Mouse (Mus musculus) embryonic fibroblast, embryonic 13.5 days (primary cell): ENCODE measurements around the gene AL607142.1. TPM values are rescaled to one million over a fixed set of nuclear protein-coding genes. Genes with fewer than 3 reads are reported as not detected.

ENCODE experiments used
- H3K27ac ChIP-seq: 2 replicates; pipeline ENCODE4 v1.5.1; 2012; ENCODE audit warnings: low read length, control low read depth, inconsistent platforms; ENCODE audit not compliant: insufficient read depth
- H3K4me1 ChIP-seq: 2 replicates; pipeline ENCODE4 v1.6.1; 2011; ENCODE audit warnings: low read length; ENCODE audit not compliant: control insufficient read depth, insufficient read depth
- H3K4me3 ChIP-seq: 2 replicates; pipeline ENCODE4 v1.5.1; 2011; ENCODE audit warnings: mild to moderate bottlenecking, control low read depth, low read length; ENCODE audit not compliant: insufficient read depth
- CTCF ChIP-seq: IDR thresholded peaks from 2 replicates; pipeline ENCODE4 v1.5.1; 2011; ENCODE audit warnings: mild to moderate bottlenecking, control low read depth, low read length, moderate library complexity, borderline replicate concordance; ENCODE audit not compliant: insufficient read depth
- POLR2A ChIP-seq: IDR thresholded peaks from 2 replicates; pipeline ENCODE4 v1.6.1; 2011; ENCODE audit warnings: low read depth, mild to moderate bottlenecking, control low read depth, low read length, moderate library complexity
- polyA plus RNA-seq: library from polyadenylated mRNA; stranded (reverse); fragments of >200 nt; gene quantifications from 2 replicates; pipeline ENCODE4 v1.2.4, GENCODE M21; 2011; ENCODE audit warnings: low read depth; ENCODE audit not compliant: missing spikeins, insufficient read length

AL607142.1 gene
- polyA plus RNA-seq, 1 experiment, result not detected

DNA sequence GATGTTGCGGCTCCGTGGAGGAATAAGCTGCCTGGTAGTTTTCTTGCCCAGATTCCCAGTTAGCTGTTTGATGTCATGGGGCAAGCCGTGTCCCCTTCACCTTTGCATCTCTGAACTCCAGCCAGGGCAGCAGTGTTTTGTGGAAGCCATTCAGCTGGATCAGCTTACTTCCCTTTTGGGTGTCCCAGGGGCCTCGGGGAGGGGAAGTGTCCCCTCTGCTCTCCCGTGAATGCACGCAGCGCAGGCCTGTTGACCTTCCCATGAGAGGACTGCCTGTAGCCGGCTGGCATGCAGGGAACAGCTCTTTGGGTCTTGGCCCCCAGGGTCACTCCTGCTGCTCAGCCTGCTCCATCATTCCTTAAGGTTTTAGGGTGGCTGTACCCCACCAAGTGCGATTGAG is 10.7 kb upstream of the AL607142.1 start:
- H3K4me1 ChIP-seq, result no peaks in the 10 kb centered on the region
- H3K27ac ChIP-seq, result no peak overlapping the region
- TF ChIP-seq CTCF, result no peak
- no peak overlapping the region for H3K4me3 ChIP-seq

- H3K27ac ChIP-seq, result no peak overlapping the region
- H3K4me3 ChIP-seq, result no peak overlapping the region
- no peaks in the 10 kb centered on the region for H3K4me1 ChIP-seq
- TF ChIP-seq CTCF (no peak), POLR2A (no peak)
Measured at GRCm38 (mm10) chr4:120056451-120056850, 8.3 kb upstream of the AL607142.1 start.

GRCm38 (mm10) chr4:120057529-120057928 is 7.3 kb upstream of the AL607142.1 start:
- H3K4me3 ChIP-seq, result no peak overlapping the region
- TF ChIP-seq CTCF (no peak), POLR2A (no peak)
- H3K4me1 ChIP-seq, result no peaks in the 10 kb centered on the region
- no peak overlapping the region for H3K27ac ChIP-seq

GRCm38 (mm10) chr4:120058157-120058556 is 6.6 kb upstream of the AL607142.1 start:
- H3K27ac ChIP-seq, result no peak overlapping the region
- no peak for TF ChIP-seq CTCF
- no peak for TF ChIP-seq POLR2A
- H3K4me1 ChIP-seq, result no peaks in the 10 kb centered on the region
- no peak overlapping the region for H3K4me3 ChIP-seq

- no peak overlapping the region for H3K4me3 ChIP-seq
- TF ChIP-seq CTCF (no peak), POLR2A (no peak)
- H3K4me1 ChIP-seq, result no peaks in the 10 kb centered on the region; the same call in 1 of the 2 replicates
- H3K27ac ChIP-seq, result no peak overlapping the region
Measured at GRCm38 (mm10) chr4:120058794-120059193, 6.0 kb upstream of the AL607142.1 start.

DNA sequence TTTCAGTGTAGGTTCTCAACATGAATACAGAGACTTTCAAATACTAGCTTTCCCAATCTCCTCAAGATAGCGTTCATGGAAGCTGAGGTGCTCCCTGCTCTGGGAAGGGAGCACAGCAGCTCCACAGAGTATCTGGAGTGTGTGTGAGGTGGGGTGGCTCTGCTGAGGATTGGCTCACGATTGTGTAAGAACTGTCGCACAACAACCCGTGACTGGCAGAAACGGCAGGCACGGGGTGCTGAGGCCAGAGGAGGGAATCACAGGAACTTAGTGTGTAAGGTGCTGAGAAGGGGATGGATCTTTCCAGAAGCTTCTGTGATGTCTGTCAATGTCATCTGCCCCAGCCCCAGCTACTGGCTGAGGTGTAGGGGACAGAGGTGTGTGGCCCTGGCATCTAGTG is 3.1 kb upstream of the AL607142.1 start:
- Histone ChIP-seq H3K4me3 (no peak overlapping the region), H3K27ac (no peak overlapping the region), H3K4me1 (no peaks in the 10 kb centered on the region; the same call in 1 of the 2 replicates)
- TF ChIP-seq CTCF, result no peak
- no peak for TF ChIP-seq POLR2A

GRCm38 (mm10) chr4:120062198-120062597 is 2.6 kb upstream of the AL607142.1 start:
- H3K4me3 ChIP-seq, result no peak overlapping the region
- H3K27ac ChIP-seq, result no peak overlapping the region
- H3K4me1 ChIP-seq, result peaks cover 4% of the 10 kb centered on the region
- TF ChIP-seq CTCF (no peak), POLR2A (no peak)

DNA sequence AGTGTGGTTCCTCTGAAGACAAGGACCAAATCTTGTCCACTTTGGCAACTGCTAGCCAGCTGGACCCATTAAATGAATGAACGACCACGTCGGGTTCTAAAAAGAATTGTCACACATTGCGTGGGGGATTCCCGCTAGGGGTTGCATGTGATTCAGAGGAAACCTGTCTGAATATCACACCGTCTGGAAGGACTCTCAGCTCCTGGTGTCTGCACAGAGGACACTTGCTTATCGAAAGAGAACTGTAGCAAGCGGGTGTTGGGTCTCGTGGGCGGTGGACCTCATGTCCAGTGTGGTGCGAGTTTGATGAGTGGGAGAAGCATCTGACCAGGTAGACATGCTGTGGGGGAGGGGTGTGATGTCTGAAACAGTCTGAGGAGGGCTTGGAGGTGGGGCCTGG is 2.0 kb upstream of the AL607142.1 start:
- TF ChIP-seq CTCF, result no peak
- no peak for TF ChIP-seq POLR2A
- Histone ChIP-seq H3K27ac (no peak overlapping the region), H3K4me1 (peaks cover 6% of the 10 kb centered on the region), H3K4me3 (no peak overlapping the region)

GRCm38 (mm10) chr4:120063353-120064124 is 1.3 kb upstream of the AL607142.1 start:
- TF ChIP-seq CTCF (no peak), POLR2A (no peak)
- Histone ChIP-seq H3K4me3 (no peak overlapping the region), H3K4me1 (peaks cover 6% of the 10 kb centered on the region), H3K27ac (no peak overlapping the region)

DNA sequence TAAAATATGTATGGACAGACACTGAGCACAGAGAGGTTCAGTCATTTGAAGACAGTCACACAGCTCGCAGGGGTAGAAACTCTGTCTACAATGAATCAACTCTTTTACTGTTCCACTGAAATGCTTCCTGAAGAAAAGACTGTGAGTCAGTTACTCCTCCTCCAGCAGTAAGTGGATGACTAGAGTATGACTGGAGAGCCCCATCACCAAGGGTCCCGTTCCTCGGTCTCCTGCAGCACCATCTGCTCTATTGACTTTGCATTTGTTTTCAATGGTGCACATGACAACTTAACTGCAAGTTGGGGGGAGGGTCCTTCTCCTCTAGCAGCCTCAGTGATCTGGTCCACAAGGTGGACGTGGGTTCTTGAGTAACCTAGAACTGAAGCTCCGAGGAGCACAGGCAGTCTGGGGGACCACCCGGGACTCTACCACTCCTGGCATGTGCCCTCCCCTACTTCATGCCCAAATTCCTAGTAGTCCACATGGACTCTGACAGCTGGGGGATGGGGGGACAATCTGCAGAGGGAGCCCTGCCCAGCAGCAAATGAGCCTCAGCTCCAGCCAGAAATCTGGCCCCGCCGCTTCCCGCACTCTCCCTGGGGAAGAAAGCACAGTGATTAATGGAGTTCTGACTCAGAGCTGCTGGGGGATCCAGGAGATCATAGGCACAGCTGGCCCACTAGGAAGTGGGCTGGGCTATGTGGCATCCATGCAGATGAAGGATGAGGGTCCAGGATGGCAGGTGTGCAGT is 2.2 kb downstream of the AL607142.1 start:
- Histone ChIP-seq H3K4me1 (peaks cover 6% of the 10 kb centered on the region), H3K4me3 (no peak overlapping the region), H3K27ac (peak overlapping the region; percentile 34; the same call in 1 of the 2 replicates)
- TF ChIP-seq CTCF (no peak), POLR2A (no peak)
